Mouse (Mus musculus) stomach, postnatal 0 days (tissue): ENCODE results near the gene Rnf157. TPM values are rescaled to one million over a fixed set of nuclear protein-coding genes. Genes with fewer than 3 reads are reported as not detected.
A peak's percentile ranks its signal among the peaks of the same experiment; 100 is the strongest.
"Not testable (repeated sequence)": the region's sequence is repeated elsewhere in the genome, so short reads cannot be mapped to it uniquely, and the experiment has no call there.

Experiments used
- ATAC-seq: fragments of 200-750 bp; cut with Nextera tagmentation; 2 replicates; pipeline ENCODE4 v1.8.0; 2017; ENCODE audit not compliant: low FRiP score, low TSS enrichment
- DNase-seq: peaks from one replicate; pipeline ENCODE4 v3.0.0-alpha.2; 2016; ENCODE audit warnings: low spot score
- H3K27ac ChIP-seq: fragments of 300-500 bp; sonication (generic); replicated peaks from 2 replicates; pipeline ENCODE4 v1.5.1; 2014; ENCODE audit warnings: mild to moderate bottlenecking, control low read depth
- H3K27me3 ChIP-seq: fragments of 300-500 bp; sonication (generic); 2 replicates; pipeline ENCODE4 v1.6.1; 2014; ENCODE audit warnings: low read length; ENCODE audit not compliant: control insufficient read depth, insufficient read depth
- H3K36me3 ChIP-seq: fragments of 300-500 bp; sonication (generic); 2 replicates; pipeline ENCODE4 v1.6.1; 2014; ENCODE audit warnings: low read length, mixed read lengths; ENCODE audit not compliant: control insufficient read depth, insufficient read depth
- H3K4me1 ChIP-seq: fragments of 300-500 bp; sonication (generic); replicated peaks from 2 replicates; pipeline ENCODE4 v1.6.1; 2014; ENCODE audit warnings: antibody characterized with exemption; ENCODE audit not compliant: control insufficient read depth, insufficient read depth
- H3K4me2 ChIP-seq: fragments of 300-500 bp; sonication (generic); replicated peaks from 2 replicates; pipeline ENCODE4 v1.6.1; 2014; ENCODE audit warnings: low read depth, mild to moderate bottlenecking, control low read depth, moderate library complexity
- H3K4me3 ChIP-seq: fragments of 300-500 bp; sonication (generic); 2 replicates; pipeline ENCODE4 v1.5.1; 2014; ENCODE audit warnings: low read depth, low read length, control low read depth
- H3K9ac ChIP-seq: fragments of 300-500 bp; sonication (generic); 2 replicates; pipeline ENCODE4 v1.6.1; 2014; ENCODE audit warnings: mild to moderate bottlenecking, low read length, control low read depth, mixed read lengths
- H3K9me3 ChIP-seq: fragments of 300-500 bp; sonication (generic); 2 replicates; pipeline ENCODE4 v1.6.1; 2016; ENCODE audit warnings: low read length; ENCODE audit not compliant: control insufficient read depth
- CTCF ChIP-seq: IDR thresholded peaks from 2 replicates; pipeline ENCODE4 v1.5.1; 2016; ENCODE audit warnings: antibody characterized with exemption, low read depth, mild to moderate bottlenecking, moderate library complexity
- EP300 ChIP-seq: optimal IDR thresholded peaks from 2 replicates; pipeline ENCODE3; 2016; ENCODE audit warnings: antibody characterized with exemption
- WGBS: fragments of 180-500 bp; shearing (Covaris S2); extraction: QIAGEN DNeasy Blood & Tissue Kit; methylation state at CpG from one replicate; pipeline ENCODE4 v1.1.7; 2014; 5-methylcytosine and 5-hydroxymethylcytosine counted together
- polyA plus RNA-seq: library from polyadenylated mRNA; unstranded; fragments of >200 nt; fragmentation: Nextera tagmentation; extraction: Ambion mirVana; gene quantifications from 2 replicates; pipeline ENCODE4 v1.2.1, GENCODE M21; 2015

Rnf157 gene
- polyA plus RNA-seq, 1 experiment from 2014 or later = 2.8 TPM

- DNase-seq (no peak), ATAC-seq (no peak)
- no peaks in the 10 kb centered on the region for H3K9me3 ChIP-seq
- no peak overlapping the region for H3K4me3 ChIP-seq
- no peak for TF ChIP-seq CTCF
- no peak for TF ChIP-seq EP300
- no peaks in the 10 kb centered on the region for H3K36me3 ChIP-seq
- no peaks in the 10 kb centered on the region for H3K27me3 ChIP-seq
- no peaks in the 10 kb centered on the region for H3K4me1 ChIP-seq
- no peak overlapping the region for H3K27ac ChIP-seq
- WGBS = 71% methylated on average over 1 of the region's 1 CpGs
- H3K4me2 ChIP-seq = no peak overlapping the region
- H3K9ac ChIP-seq = no peak overlapping the region
These were observed 46.2 kb downstream of the Rnf157 start for GRCm38 (mm10) chr11:116366647-116367046.

- Histone ChIP-seq H3K27me3 (no peaks in the 10 kb centered on the region), H3K9me3 (no peaks in the 10 kb centered on the region), H3K36me3 (no peaks in the 10 kb centered on the region), H3K9ac (no peak overlapping the region), H3K4me2 (no peak overlapping the region), H3K4me1 (no peaks in the 10 kb centered on the region), H3K27ac (no peak overlapping the region), H3K4me3 (no peak overlapping the region)
- 86% methylated on average over 2 of the region's 2 CpGs for WGBS
- no peak for TF ChIP-seq EP300
- TF ChIP-seq CTCF = no peak
- ATAC-seq = no peak
- DNase-seq = no peak
These were observed 46.7 kb downstream of the Rnf157 start for GRCm38 (mm10) chr11:116366124-116366523.

GRCm38 (mm10) chr11:116365432-116365831 is 47.4 kb downstream of the Rnf157 start:
- DNase-seq (no peak), ATAC-seq (peak; percentile 75)
- Histone ChIP-seq H3K9me3 (no peaks in the 10 kb centered on the region), H3K9ac (no peak overlapping the region), H3K27ac (no peak overlapping the region), H3K4me2 (no peak overlapping the region; the same call in 1 of the 2 replicates), H3K4me1 (no peaks in the 10 kb centered on the region), H3K4me3 (no peak overlapping the region), H3K27me3 (no peaks in the 10 kb centered on the region), H3K36me3 (no peaks in the 10 kb centered on the region)
- TF ChIP-seq EP300 (no peak), CTCF (no peak)
- WGBS = 44% methylated on average over 13 of the region's 13 CpGs

GRCm38 (mm10) chr11:116362015-116362414 is 50.8 kb downstream of the Rnf157 start:
- Histone ChIP-seq H3K4me1 (no peaks in the 10 kb centered on the region), H3K9me3 (no peaks in the 10 kb centered on the region), H3K27ac (no peak overlapping the region), H3K4me3 (no peak overlapping the region), H3K27me3 (no peaks in the 10 kb centered on the region), H3K4me2 (no peak overlapping the region), H3K36me3 (no peaks in the 10 kb centered on the region), H3K9ac (no peak overlapping the region)
- WGBS = 62% methylated on average over 11 of the region's 11 CpGs
- TF ChIP-seq CTCF (no peak), EP300 (no peak)
- DNase-seq (no peak), ATAC-seq (no peak)

- not testable (repeated sequence) for H3K9ac ChIP-seq, H3K9me3 ChIP-seq, H3K27ac ChIP-seq, ATAC-seq, H3K4me1 ChIP-seq, H3K4me3 ChIP-seq, H3K36me3 ChIP-seq, DNase-seq, H3K4me2 ChIP-seq, H3K27me3 ChIP-seq
- WGBS = 98% methylated on average over 5 of the region's 5 CpGs
These were observed 51.9 kb downstream of the Rnf157 start for GRCm38 (mm10) chr11:116360915-116361314.

- no peak for ATAC-seq
These were observed 53.2 kb downstream of the Rnf157 start for GRCm38 (mm10) chr11:116359652-116360051.

More at GRCm38 (mm10) chr11:116359652-116360051, 53.2 kb downstream of the Rnf157 start:
- H3K27me3 ChIP-seq = no peaks in the 10 kb centered on the region
- TF ChIP-seq EP300 (no peak), CTCF (no peak)
- H3K27ac ChIP-seq = no peak overlapping the region
- WGBS = 69% methylated on average over 12 of the region's 12 CpGs
- H3K9ac ChIP-seq = no peak overlapping the region
- no peak for DNase-seq
- H3K4me2 ChIP-seq = no peak overlapping the region
- no peaks in the 10 kb centered on the region for H3K9me3 ChIP-seq
- no peaks in the 10 kb centered on the region for H3K4me1 ChIP-seq
- no peaks in the 10 kb centered on the region for H3K36me3 ChIP-seq
- H3K4me3 ChIP-seq = no peak overlapping the region
